Mouse (Mus musculus) G1E (cell line): ENCODE results near the gene Cyp8b1.

Experiments used
- CTCF ChIP-seq: IDR thresholded peaks from 2 replicates; pipeline ENCODE4 v1.5.1; 2012; ENCODE audit warnings: low read depth, low read length, inconsistent platforms, mixed read lengths
- POLR2AphosphoS5 ChIP-seq: IDR thresholded peaks from 2 replicates; pipeline ENCODE4 v1.6.1; 2012; ENCODE audit warnings: low read depth, low read length, inconsistent platforms; ENCODE audit not compliant: insufficient replicate concordance

- TF ChIP-seq CTCF (no peak), POLR2AphosphoS5 (no peak)
These were observed 10.7 kb upstream of the Cyp8b1 start for GRCm38 (mm10) chr9:121926634-121927405.
